Mouse (Mus musculus) CH12.LX (cell line): ENCODE measurements around the gene Tpcn1. TPM values are rescaled to one million over a fixed set of nuclear protein-coding genes. Genes with fewer than 3 reads are reported as not detected.

Experiments
- DNase-seq: peaks from one replicate; pipeline ENCODE4 v3.0.0-alpha.2; 2013; ENCODE audit errors: extremely low read depth
- H3K27ac ChIP-seq: 2 replicates; pipeline ENCODE4 v1.5.1; 2012; ENCODE audit warnings: low read depth, mild to moderate bottlenecking, control low read depth, moderate library complexity; ENCODE audit not compliant: insufficient read depth
- H3K27me3 ChIP-seq: replicated peaks from 2 replicates; pipeline ENCODE3; 2012; ENCODE audit warnings: inconsistent platforms
- H3K36me3 ChIP-seq, 2 experiments: replicated peaks in 1 of 2; 2 replicates each; pipeline versions ENCODE3 to v1.6.1; 2012; ENCODE audit warnings: inconsistent platforms in 1 of 2, low read length in 1 of 2, mild to moderate bottlenecking in 1 of 2, mixed read lengths in 1 of 2, moderate library complexity in 1 of 2; ENCODE audit not compliant: control insufficient read depth in 1 of 2, insufficient read depth in 1 of 2
- H3K4me1 ChIP-seq, 2 experiments: 2 replicates each; pipeline ENCODE4 v1.6.1; 2012; ENCODE audit warnings: inconsistent platforms in 1 of 2, moderate library complexity in 1 of 2; ENCODE audit not compliant: insufficient read depth in 2 of 2, control insufficient read depth in 1 of 2
- H3K4me2 ChIP-seq: 2 replicates; pipeline ENCODE4 v1.6.1; 2012; ENCODE audit warnings: low read depth, mild to moderate bottlenecking, control low read depth; ENCODE audit not compliant: poor library complexity, insufficient read depth, severe bottlenecking
- H3K4me3 ChIP-seq, 3 experiments: fragments of 150-350 bp in 1 of 3; sonication (generic) in 1 of 3; replicated peaks in 1 of 3; 2 replicates each; pipeline versions ENCODE3 to v1.5.1; 2011 to 2012; ENCODE audit warnings: low read depth in 2 of 3, low read length in 2 of 3, mild to moderate bottlenecking in 2 of 3, moderate library complexity in 2 of 3, control low read depth in 1 of 3, improper control_type of control experiment in 1 of 3, inconsistent platforms in 1 of 3, mixed read lengths in 1 of 3; ENCODE audit not compliant: poor library complexity in 1 of 3
- H3K79me2 ChIP-seq: replicated peaks from 2 replicates; pipeline ENCODE4 v1.6.1; 2012; ENCODE audit warnings: mild to moderate bottlenecking, moderate library complexity; ENCODE audit not compliant: control insufficient read depth, poor library complexity, insufficient read depth, severe bottlenecking; ENCODE audit errors: extremely low read depth
- H3K9ac ChIP-seq: 2 replicates; pipeline ENCODE4 v1.6.1; 2012; ENCODE audit warnings: low read depth, mild to moderate bottlenecking, control low read depth, moderate library complexity; ENCODE audit not compliant: insufficient read depth
- H3K9me3 ChIP-seq: replicated peaks from 2 replicates; pipeline ENCODE3; 2012; ENCODE audit warnings: low read length, inconsistent platforms, mixed read lengths
- BHLHE40 ChIP-seq: IDR thresholded peaks from 2 replicates; pipeline ENCODE4 v1.6.1; 2011; ENCODE audit warnings: mild to moderate bottlenecking, low read depth, low read length, improper control_type of control experiment
- CHD1 ChIP-seq: IDR thresholded peaks from 2 replicates; pipeline ENCODE4 v1.6.1; 2012; ENCODE audit warnings: low read depth, low read length, improper control_type of control experiment, inconsistent platforms
- CHD2 ChIP-seq: IDR thresholded peaks from 2 replicates; pipeline ENCODE4 v1.6.1; 2011; ENCODE audit warnings: low read length, improper control_type of control experiment
- CTCF ChIP-seq, 2 experiments: IDR thresholded peaks in 1 of 2; conservative IDR thresholded peaks in 1 of 2; 2 replicates each; pipeline ENCODE4 v1.5.1; 2011 to 2012; ENCODE audit warnings: low read depth in 2 of 2, low read length in 2 of 2, improper control_type of control experiment in 1 of 2, inconsistent platforms in 1 of 2, mild to moderate bottlenecking in 1 of 2, moderate library complexity in 1 of 2
- ELF1 ChIP-seq: IDR thresholded peaks from 2 replicates; pipeline ENCODE4 v1.6.1; 2014; ENCODE audit warnings: low read depth, mild to moderate bottlenecking, inconsistent platforms, low read length, improper control_type of control experiment
- MAFK ChIP-seq: IDR thresholded peaks from 2 replicates; pipeline ENCODE4 v1.6.1; 2011; ENCODE audit warnings: low read length, improper control_type of control experiment; ENCODE audit not compliant: insufficient replicate concordance
- MAX ChIP-seq: IDR thresholded peaks from 2 replicates; pipeline ENCODE4 v1.6.1; 2011; ENCODE audit warnings: low read length, improper control_type of control experiment
- POLR2A ChIP-seq: IDR thresholded peaks from 2 replicates; pipeline ENCODE4 v1.6.1; 2011; ENCODE audit warnings: low read depth, mild to moderate bottlenecking, improper control_type of control experiment, low read length
- RAD21 ChIP-seq: IDR thresholded peaks from 2 replicates; pipeline ENCODE4 v1.6.1; 2011; ENCODE audit warnings: low read depth, mild to moderate bottlenecking, low read length, improper control_type of control experiment, moderate library complexity
- RCOR1 ChIP-seq: conservative IDR thresholded peaks from 2 replicates; pipeline ENCODE4 v1.6.1; 2012; ENCODE audit warnings: low read depth, mild to moderate bottlenecking, inconsistent platforms, low read length, improper control_type of control experiment
- SIN3A ChIP-seq: IDR thresholded peaks from 2 replicates; pipeline ENCODE4 v1.6.1; 2012; ENCODE audit warnings: low read length, improper control_type of control experiment, inconsistent platforms
- SMC3 ChIP-seq: IDR thresholded peaks from 2 replicates; pipeline ENCODE4 v1.6.1; 2011; ENCODE audit warnings: low read depth, low read length, improper control_type of control experiment
- TCF12 ChIP-seq: IDR thresholded peaks from 2 replicates; pipeline ENCODE4 v1.6.1; 2014; ENCODE audit warnings: low read depth, mild to moderate bottlenecking, inconsistent platforms, low read length, improper control_type of control experiment
- USF1 ChIP-seq: IDR thresholded peaks from 2 replicates; pipeline ENCODE4 v1.6.1; 2014; ENCODE audit warnings: low read depth, mild to moderate bottlenecking, inconsistent platforms, low read length, improper control_type of control experiment
- dilution Hi-C: fragments of 300-500 bp; cut with MboI; formaldehyde crosslinking; loops from 2 replicates; pipeline ENCODE4 v1.14.3; 2020; ENCODE audit warnings: low sequenced_read_pairs; ENCODE audit not compliant: extremely low pct_unique_long_range_greater_than_20kb, extremely low pct_ligation_motif_present
- in situ Hi-C: fragments of 300-500 bp; cut with MboI; formaldehyde crosslinking; loops from 3 replicates; pipeline ENCODE4 v1.14.3; 2019; ENCODE audit warnings: low sequenced_read_pairs, low pct_ligation_motif_present, low pct_unique_long_range_greater_than_20kb, mixed read lengths
- polyA plus RNA-seq: library from polyadenylated mRNA; unstranded; fragments of >175 nt; gene quantifications from 2 replicates; pipeline ENCODE4 v1.2.1, GENCODE M21; 2012; ENCODE audit warnings: low read depth; ENCODE audit not compliant: insufficient read length
- total RNA-seq, 2 experiments: library from RNA; depleted of rRNA; stranded (reverse); fragments of 300-350 nt in 1 of 2; fragments of >200 nt in 1 of 2; gene quantifications; 2 replicates each; pipeline ENCODE4 v1.2.3; 2012 to 2014

The Tpcn1 gene
- total and polyA plus RNA-seq, 3 experiments, result 0.90 to 5.4 (median 2.2) TPM

GRCm38 (mm10) chr5:120609246-120609775, 20.8 kb upstream of the Tpcn1 start:
- in situ Hi-C loops, result loop anchor here (5.0 to 25.0 kb wide), 3 partner anchors 92 to 472 kb away; no protein-coding TSS in a partner anchor
- Histone ChIP-seq H3K4me3 (no peak overlapping the region), H3K36me3 (peaks cover 0 to 39% of the 10 kb centered on the region in 2 experiments), H3K9ac (no peak overlapping the region), H3K27me3 (no peaks in the 10 kb centered on the region), H3K27ac (no peak overlapping the region), H3K9me3 (no peaks in the 10 kb centered on the region), H3K4me2 (no peak overlapping the region), H3K79me2 (peaks cover 9% of the 10 kb centered on the region)
- no peak for DNase-seq
- TF ChIP-seq RAD21, result no peak
- TF ChIP-seq CHD2, result no peak
- TF ChIP-seq SMC3, result no peak
- TF ChIP-seq SIN3A, result no peak
- TF ChIP-seq CTCF (conservative IDR thresholded peaks at IDR 0.05 in 1 of 2, IDR thresholded peaks at IDR 0.05 in 1 of 2; ENCODE audit: low read depth in 2 of 2, low read length in 2 of 2), result no peak
- no peak for TF ChIP-seq BHLHE40
- TF ChIP-seq MAFK, result no peak
- no peak for TF ChIP-seq MAX
- TF ChIP-seq USF1, result no peak
- no peak for TF ChIP-seq TCF12
- no peak for TF ChIP-seq RCOR1
- TF ChIP-seq ELF1, result no peak
- TF ChIP-seq CHD1, result no peak
- TF ChIP-seq, all 38 proteins: peak for 0
- peaks cover 3 to 23% of the 10 kb centered on the region in 2 experiments; a peak in 3 of 4 replicates for H3K4me1 ChIP-seq
- dilution Hi-C loops, result no loop called here

GRCm38 (mm10) chr5:120607335-120607734, 18.9 kb upstream of the Tpcn1 start:
- Histone ChIP-seq H3K4me1 (peaks cover 3 to 23% of the 10 kb centered on the region in 2 experiments; a peak in 3 of 4 replicates), H3K27me3 (no peaks in the 10 kb centered on the region), H3K4me2 (no peak overlapping the region), H3K9me3 (no peaks in the 10 kb centered on the region), H3K9ac (no peak overlapping the region), H3K27ac (no peak overlapping the region), H3K79me2 (no peaks in the 10 kb centered on the region), H3K4me3 (no peak overlapping the region), H3K36me3 (peaks cover 0 to 39% of the 10 kb centered on the region in 2 experiments)
- DNase-seq, result no peak
- dilution Hi-C loops, result no loop called here
- in situ Hi-C loops, result loop anchor here (5.0 to 25.0 kb wide), 3 partner anchors 90 to 470 kb away; no protein-coding TSS in a partner anchor
- TF ChIP-seq POLR2A, result no peak
